Comparison of ENCODE assay signal across 8 mouse cellular contexts in genomic region chr13:63985590-63985989, GRCm38 (mm10).
DNase-seq lines count a peak whose midpoint lies in the region; ATAC-seq lines count a peak whose summit lies in the region.

No protein-coding gene starts in this region.

- WGBS in midbrain, embryonic 15.5 days: 12% methylated on average over 4 of the region's 4 CpGs

- H3K9ac ChIP-seq in midbrain, embryonic 15.5 days: no peak overlapping the region

- DNase-seq in heart, adult 11 months: peak; percentile 91
- no peak for DNase-seq in heart, adult 9 months (ENCODE audit: low spot score in 2 of 2)
- DNase-seq in Muller cell, postnatal 12 days (ENCODE audit: inconsistent ontology term): peak; percentile 51
- peak; percentile 56 for DNase-seq in forelimb bud, embryonic 11.5 days (ENCODE audit: low read depth, low spot score)
- no peak for DNase-seq in cerebellum, adult 11-12 months
- DNase-seq in right cerebral cortex, adult 2 months (ENCODE audit: low spot score in 2 of 2): no peak

- no peaks in the 10 kb centered on the region; the same call in 1 of the 2 replicates for H3K27me3 ChIP-seq in midbrain, embryonic 15.5 days (replicated peaks)

- H3K27ac ChIP-seq in midbrain, embryonic 15.5 days: no peak overlapping the region

- H3K4me3 ChIP-seq in midbrain, embryonic 15.5 days: no peak overlapping the region

- no peak overlapping the region for H3K4me2 ChIP-seq in midbrain, embryonic 15.5 days

- H3K9me3 ChIP-seq in midbrain, embryonic 15.5 days: no peaks in the 10 kb centered on the region

- H3K36me3 ChIP-seq in midbrain, embryonic 15.5 days (replicated peaks): no peaks in the 10 kb centered on the region

- peak; percentile 85 for ATAC-seq in midbrain, embryonic 15.5 days (replicated peaks)
- ATAC-seq in megakaryocyte, adult 5-6 weeks (ENCODE audit: poor library complexity, severe bottlenecking): no peak

- peaks cover 11% of the 10 kb centered on the region for H3K4me1 ChIP-seq in midbrain, embryonic 15.5 days

Comparison
In these comparisons a context has a peak if more than half of its experiments do, and no peak if none do; other contexts are left out.
1. DNase-seq: peak in heart, adult 11 months (single experiment), Muller cell, postnatal 12 days (single experiment) and forelimb bud, embryonic 11.5 days (single experiment); none in heart, adult 9 months (0 of 2), cerebellum, adult 11-12 months (single experiment) and right cerebral cortex, adult 2 months (0 of 2).